Mouse (Mus musculus): ENCODE data around the gene Htr6.
A peak's percentile ranks its signal among the peaks of the same experiment; 100 is the strongest.

Htr6 gene

DNA sequence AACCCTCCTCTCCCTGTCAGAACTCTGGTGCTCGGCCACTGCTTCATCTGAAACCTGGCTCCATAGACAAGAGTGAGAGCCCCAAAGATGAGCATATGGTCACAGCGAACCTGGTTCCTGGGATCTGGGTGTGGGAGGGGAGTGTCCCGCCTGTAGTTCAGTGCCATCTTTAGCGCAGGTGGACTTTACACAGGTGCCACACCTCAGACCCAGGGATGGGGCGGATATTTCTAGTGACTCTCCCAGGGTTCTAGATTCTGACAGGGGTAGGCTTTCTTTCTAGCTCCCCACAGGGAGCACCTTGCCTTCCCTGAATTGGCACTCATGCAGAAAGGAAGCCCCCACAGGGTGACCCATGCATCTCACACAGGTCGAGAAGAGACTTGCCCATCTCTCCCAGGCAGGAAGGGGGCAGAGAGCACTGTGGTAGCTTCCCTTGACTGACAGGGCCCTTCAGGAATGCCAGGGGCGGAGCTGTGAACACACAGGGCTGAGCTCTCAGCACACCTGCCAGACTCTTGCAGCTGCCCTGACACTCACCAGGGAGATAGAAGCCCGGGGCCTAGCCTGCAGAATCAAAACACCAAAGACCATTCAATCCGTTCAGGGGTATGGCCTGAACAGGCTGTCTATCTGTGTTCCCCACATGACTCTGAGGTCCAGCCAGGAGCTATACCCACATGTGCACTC is 13.8 kb upstream of the Htr6 start:
- no peak for DNase-seq (ENCODE audit: low spot score)

DNA sequence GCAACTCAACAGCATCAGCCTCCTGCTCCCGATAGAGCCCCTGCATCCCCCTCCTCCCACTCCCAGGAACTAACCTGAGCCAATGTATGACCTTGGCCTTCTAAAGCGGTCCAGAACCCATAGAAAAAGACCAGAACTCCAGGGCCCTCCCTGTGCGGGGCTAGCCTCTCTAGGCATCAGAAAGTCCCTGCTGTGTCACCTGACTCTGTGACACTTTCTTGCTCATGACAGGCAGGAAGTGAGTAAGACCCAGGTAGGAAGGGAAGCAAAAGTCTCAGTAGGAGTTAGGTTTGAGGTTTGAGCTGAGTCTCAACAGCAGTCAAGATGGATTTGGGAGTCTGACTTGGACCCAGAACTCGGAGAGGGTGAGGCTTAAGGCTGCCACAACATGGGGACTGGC is 11.6 kb upstream of the Htr6 start:
- no peak for DNase-seq (ENCODE audit: low spot score)

DNA sequence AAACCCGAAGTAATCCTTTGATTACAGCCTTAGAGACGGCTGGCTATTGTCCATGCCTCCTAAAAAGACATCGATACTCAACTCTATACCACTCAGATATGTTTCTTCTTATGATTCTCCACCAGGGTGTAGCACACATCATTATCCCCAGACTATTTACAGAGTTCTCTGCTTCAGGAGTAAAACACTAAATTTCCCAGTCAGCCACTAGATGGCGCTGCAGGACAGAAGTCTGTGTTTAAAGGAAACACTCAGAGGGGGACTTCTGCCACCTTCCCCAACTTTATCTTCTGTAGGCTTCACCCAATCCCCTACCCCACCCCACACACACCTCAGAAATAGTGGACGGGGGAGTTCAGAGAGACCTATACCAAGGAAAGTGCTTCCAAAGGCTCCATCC is 10.7 kb upstream of the Htr6 start:
- DNase-seq (ENCODE audit: low spot score): peak; percentile 61

DNA sequence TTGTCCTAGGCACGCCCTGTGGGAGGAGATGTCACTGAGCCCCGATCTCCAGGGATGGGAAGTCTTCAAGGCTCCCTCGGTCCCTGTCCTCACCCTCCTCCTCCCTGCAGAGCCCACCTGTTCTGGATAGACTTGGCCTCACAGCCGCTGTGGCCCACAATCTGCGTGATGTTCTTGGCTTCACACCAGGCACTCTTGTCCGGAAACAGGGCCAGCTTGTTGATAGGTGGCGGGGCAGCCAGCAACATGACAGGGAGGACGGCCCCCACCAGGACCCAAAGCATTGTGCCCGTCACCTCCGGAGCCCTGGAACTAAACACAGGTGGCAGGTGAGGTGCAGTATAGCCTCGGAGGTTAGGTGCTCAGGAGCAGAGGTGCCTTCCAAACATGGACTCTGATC is 10.0 kb upstream of the Htr6 start:
- no peak for DNase-seq (ENCODE audit: low spot score)

DNA sequence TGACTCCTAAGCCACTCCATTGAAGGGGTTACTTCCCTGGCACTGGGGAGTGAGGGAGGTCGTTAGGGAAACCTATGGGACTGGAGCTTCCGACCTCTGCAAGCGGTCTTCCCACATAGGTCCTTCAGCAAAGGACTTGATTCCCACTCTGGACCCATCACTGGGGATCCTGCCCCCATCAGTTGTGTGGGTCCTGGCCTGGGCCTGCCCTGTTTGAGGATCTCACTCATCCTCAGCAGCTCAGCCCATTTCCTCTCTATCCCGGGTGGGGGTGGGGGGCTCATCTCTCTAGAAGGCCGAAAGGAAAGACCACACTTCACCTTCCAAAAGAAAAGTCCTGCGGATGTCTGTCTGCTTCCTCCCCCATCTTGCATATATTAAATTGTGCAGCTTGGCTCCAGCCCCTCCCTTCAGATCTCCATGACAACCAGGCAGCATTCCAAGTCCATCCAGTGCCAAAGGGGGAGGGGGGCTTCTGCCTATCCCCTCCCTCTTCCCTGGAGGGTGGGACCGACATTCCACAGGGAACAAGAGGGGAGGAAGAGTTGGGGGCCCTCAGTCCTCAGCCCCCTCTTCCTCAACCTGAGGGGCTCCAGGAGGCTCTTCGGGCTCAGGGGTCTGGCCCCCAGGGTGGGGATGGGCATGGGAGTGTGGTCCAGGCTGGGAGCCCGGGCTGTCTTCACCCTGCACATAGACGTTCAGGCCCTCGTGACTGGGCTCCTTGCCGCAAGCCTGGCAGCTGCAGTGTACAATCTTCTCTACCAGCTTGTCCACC is 7.6 kb upstream of the Htr6 start:
- DNase-seq (ENCODE audit: low spot score): no peak

DNA sequence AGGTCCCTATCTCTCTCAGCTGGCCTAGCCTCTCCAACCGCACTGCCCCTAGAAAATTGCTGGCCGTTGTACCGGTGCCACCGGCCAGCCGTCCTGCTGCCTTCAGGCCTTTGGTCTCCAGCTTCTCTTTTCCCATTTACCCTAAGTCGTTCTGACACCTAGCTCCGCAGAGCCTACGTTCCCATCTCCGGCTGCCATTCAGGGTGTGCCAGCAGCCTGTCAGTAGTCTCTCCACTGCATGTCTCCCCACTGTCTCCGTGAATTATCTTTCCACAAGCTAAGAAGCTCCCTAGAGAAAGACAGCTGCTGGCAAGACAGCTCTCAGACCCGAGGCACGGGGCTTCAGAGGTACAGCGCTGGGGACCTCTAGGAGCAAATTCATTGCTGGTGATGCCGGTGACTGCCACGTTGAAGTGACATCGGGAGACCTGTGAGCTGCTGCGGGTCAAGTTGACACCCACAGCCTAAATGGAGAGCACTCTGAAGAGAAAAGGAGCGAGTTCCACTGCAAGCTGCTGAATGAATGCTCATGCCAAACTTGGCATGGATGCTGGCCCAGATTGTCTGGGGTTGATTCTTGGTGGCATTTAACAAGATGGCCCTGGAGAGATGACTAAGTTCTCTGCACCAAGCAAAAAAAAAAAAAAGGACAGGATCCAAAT is 6.0 kb upstream of the Htr6 start:
- no peak for DNase-seq (ENCODE audit: low spot score)

DNA sequence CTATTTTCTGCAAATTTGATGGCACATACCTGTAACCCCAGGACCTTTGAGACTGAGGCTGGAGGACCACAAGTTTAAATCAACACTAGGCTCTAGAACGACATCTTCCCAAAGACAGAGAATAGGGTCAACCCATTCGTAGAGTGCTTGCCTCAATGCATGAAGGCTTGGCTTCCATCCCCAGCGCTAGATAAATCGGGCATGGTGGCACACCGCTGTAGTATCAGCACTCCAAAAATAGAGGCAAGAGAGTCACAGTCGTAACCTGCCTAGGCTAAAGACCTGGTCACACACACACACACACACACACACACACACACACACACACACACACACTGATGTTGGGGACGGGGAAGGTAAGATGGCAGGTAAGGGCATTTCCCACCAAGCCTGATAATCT is 4.9 kb upstream of the Htr6 start:
- DNase-seq (ENCODE audit: low spot score): no peak

DNA sequence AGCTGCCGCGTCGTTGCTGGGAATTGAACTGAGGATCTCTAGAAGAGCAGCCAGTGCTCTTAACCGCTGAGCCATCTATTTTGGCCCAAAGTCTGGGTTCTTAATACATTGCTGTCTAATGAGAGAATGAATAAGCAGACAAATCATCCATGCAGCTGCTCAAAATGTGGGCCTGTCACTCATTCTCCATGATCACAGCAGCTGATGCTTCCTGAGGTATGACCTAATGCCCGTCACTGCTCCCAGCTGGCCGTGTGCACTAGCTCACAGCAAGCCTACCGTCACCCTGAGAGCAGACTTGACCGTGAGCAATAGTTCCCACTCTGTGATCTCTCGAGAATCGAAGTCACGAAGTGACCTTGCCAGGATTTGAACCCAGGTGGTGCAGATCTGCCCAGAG is 4.1 kb upstream of the Htr6 start:
- DNase-seq (ENCODE audit: low spot score): no peak

DNA sequence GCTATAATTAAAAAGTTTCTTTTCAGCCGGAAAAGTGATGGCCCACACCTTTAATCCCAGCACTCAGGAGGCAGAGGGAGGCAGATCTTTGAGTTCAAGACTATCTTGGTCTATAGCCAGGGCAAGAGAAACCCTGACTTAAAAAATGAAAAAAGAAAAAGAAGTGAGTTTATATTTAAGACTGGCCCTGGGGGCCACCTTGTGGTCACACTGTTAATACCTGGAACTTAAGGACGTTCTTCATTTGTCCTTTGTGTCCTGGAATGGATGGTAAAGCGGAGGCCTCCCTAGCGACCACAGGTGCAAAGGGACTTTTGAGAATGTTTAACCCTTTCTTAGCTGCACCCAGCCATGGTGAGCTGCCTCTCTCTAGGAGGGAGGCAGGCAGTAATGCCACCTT is 3.4 kb upstream of the Htr6 start:
- no peak for DNase-seq (ENCODE audit: low spot score)

DNA sequence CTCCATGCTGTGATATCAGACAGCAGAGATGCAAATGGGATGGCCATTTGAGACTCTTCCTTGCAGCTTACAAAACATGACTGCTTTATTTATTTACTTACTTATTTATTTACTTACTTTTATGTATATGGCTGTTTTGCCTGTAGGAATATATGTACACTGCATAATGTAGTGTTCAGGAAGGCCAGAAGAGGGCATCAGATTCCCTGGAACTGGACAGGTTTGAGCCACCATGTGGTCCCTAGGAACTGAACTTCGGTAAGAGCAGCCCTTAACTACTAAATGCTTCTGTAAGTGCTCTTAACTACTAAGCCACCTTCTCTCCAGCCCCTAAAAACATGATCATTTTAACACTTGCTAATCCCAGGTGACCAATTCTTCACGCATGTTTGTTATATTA is 2.9 kb upstream of the Htr6 start:
- DNase-seq (ENCODE audit: low spot score): no peak

DNA sequence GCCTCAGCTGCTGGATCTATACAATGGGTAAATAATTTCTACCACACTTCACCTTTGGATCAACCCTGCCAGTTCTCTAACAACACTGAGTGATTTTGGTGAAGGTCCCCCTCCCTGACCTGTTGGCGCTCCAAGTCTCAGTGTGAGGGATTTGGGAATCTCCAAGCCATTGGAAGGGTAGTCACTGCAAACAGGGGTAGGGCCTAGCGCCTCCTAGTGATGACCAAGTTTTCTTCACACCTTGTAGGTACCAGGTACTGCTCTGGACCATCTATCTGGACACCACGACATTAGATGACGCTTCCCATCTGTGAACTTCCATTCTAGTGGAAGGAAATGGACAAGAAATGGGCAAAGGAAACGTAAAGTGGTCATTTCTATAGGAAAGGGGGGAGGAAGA is 545 bp upstream of the Htr6 start:
- no peak for DNase-seq (ENCODE audit: low spot score)

DNA sequence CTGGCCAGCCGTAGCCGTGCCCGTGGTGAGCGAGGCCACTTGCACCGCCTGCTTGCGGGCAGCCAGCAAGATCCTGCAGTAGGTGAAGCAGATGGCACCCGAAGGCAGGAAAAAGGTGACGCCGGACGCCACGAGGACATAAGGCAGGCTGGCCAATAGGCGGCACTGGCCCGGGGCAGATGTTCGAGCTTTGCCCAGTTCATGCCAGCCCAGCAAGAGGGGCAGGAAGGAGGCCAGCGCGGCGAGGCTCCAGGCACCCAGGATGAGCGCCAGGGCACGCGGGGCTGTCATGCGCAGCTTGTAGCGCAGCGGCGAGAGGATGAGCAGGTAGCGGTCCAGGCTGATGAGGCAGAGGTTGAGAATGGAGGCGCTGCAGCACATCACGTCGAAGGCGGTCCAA is 1.3 kb downstream of the Htr6 start:
- no peak for DNase-seq (ENCODE audit: low spot score)

DNA sequence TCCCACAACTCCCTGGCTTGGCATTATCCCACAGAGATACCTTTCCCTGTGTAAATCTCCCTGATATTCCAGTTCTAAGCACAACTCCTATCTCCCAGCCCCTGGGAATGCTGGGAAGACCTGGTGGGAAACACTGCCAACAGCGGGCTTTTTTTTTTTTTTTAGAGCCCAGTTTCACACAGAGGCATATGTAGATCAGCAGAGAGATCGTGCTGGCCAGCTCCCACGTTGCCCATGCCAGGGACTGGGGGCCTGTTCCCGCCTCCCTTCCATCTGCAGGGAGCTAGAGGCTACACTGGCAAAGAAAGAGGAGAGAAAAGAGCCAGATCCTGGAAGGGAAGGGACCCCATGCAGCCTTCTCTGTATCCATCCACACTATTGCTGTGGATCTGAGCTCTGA is 7.1 kb downstream of the Htr6 start:
- no peak for DNase-seq (ENCODE audit: low spot score)

DNA sequence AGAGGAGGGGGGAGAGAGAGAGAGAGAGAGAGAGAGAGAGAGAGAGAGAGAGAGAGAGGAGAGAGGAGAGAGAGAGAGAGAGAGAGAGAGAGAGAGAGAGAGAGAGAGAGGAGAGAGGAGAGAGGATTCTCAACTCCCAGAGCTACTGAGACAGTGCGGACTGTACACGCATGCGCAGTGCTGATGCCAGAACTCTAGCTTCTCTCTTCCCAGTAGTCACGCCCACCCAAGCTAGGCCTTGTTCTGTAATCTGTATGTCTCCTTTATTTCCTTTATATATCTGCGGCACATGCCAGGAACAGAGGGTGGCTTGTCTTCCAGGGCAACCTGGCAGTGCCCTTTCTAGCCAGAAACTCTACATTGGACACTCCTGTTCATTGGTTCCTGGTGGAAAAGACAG is 10.5 kb downstream of the Htr6 start:
- DNase-seq (ENCODE audit: low spot score): no peak

DNA sequence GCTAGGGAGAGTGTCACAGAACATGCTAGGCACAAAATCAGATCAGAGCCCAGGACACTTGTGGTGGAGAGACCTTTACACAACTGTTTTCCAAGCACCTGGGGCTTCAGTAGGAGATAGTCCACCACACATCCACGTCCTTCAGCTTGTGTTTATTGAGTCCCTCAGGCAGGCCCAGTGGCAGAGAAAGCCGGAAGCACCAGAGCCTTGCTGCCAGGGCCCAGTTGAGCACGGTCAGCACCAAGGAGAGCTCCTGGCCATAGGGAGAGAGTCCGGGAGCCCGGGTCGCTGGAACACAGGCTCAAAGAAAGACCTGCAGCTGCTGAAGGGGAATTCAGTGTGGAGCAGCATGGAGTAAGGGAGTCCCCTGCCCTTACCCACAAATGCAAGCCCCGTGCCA is 15.8 kb downstream of the Htr6 start:
- no peak for DNase-seq (ENCODE audit: low spot score)

DNA sequence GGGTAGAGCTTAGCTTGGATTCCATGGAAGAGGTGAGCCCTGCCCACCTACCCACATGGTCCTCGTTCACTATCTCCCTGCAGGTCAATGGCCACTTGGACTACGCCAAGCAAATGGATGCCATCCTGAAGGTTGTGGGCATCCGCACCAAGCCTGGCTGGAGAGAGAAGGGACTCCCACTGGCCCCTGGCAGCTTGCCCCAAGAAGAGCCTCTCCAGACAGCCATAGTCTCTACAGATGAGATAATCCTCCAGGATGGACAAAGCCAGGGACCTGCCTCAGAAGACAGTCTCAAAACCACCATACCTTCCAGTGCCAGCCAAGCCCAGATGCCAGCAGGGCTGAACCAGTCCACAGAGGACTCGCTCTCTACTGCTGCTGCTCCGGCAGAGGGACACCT is 17.3 kb downstream of the Htr6 start:
- no peak for DNase-seq (ENCODE audit: low spot score)

DNA sequence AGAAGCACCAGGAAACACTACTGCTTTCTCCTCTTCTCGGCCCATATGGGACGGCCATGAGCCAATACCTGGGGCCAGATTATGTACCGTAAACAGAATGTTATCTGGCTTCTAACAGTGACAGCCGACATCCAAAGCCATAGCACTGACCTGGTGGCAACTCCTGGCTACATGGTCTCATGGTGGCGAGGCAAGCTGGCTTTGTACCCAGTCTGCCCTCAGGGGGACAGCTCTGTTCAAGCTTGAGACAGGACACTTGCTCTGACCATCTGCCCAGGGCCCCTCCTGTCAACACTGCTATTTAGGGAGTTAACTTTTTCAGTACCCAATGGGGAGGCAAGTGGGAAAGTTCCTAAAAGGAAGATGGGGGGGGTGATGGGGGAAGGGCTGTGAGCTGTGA is 18.1 kb downstream of the Htr6 start:
- no peak for DNase-seq (ENCODE audit: low spot score)

DNA sequence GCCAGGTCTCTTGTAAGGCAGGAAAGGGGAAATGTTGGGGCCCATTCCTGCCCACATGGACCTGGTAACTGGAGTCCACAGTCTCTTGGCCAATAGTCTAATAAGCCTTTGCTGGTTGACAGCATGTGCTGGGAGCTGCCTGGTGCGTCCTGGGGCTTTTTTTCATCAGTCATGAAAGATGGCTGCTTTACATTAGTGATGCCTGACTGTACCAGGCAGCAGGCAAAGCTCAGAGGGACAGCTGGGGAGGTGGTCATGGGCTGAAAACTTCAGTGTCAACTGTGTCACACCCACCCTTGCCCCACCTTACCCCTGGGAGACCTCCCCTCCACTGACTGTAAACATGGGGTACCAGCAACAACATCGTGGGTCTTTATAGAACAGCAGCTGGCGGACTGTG is 19.6 kb downstream of the Htr6 start:
- no peak for DNase-seq (ENCODE audit: low spot score)

DNA sequence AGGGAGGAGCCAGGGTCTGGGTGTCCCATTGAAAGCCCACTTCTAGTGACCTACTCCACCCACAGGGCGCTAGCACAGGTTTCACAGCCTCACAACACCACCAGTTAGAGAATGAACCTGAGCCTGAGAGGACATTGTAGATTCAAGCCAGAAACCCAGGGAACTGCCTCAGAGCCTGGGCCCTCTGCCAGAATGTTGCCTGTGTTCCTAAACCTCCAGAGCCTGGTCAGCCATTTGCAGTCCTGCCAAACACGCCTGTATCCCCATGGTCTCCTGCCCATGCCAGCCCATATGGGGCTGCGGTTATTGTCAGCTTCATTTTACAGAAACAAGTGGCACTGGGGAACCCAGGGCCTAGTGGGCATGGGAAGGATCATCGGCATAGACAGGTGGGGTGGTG is 20.0 kb downstream of the Htr6 start:
- no peak for DNase-seq (ENCODE audit: low spot score)

DNA sequence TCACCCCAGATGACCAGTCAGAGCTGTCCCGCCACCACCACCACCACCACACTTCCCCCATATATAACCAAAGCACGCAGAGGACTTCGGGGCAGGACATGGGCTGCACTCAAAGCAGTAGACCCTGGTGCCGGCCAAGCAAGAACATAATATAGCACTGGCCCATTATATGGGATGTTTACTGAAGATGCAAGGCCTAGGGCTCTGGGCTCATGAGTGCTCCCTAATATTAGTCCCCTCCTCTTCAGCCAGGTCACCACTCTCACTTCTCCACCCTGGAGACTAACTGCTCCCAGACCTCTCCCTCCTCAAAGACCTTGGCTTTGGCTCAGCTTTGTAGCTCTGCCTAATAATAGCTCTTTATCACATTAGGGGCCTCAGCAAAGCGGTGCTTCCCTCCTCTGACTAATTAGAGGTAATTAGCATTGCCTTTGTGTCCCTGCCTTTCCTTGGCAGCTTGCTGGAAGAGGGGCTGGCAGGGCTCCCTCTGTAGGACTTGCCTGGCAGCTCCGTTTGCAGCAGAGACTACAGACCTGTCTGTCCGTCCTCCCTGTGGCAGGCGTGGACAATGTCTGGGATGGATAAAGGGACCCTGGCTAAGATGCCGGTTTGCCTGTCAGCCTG is 21.0 kb downstream of the Htr6 start:
- DNase-seq (ENCODE audit: low spot score): no peak

DNA sequence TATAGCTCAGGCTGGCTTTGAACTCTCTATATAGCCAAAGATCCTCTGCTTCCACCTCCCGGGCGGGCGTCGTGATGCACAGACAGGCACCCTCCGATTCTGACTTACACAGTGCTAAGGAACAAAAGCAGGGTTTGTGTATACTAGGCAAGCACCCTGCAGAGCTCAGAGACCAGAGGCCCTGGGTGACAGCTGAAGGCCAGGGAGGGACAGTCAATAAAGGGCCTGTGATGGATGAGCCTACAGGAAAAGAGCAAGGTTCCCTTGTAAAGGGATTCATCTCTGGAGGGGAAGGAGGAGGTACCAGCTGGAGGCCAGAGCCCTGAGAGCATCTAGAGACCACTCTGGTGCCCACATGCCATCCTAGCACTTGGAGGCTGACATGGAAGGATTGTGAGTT is 22.0 kb downstream of the Htr6 start:
- DNase-seq (ENCODE audit: low spot score): no peak

DNA sequence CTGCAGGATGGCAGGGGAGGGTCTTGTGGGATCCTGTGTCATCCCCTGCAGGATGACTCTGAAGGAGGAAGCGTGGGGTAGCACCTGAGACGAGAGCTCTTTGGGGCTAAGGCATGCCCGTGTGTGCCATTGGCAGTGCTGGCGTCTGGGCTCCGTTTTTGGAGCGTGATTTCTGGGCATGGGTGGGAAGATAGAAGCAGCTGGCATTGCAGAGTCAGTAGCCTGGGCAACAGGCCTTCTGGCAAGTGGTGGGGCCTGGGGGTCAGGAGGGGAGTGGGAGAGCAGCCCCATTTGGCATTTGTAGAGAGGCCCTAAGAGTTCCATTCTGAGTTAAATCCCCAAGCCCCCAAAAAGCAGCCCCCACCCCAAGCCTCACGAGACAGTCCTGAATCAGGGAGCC is 22.6 kb downstream of the Htr6 start:
- DNase-seq (ENCODE audit: low spot score): no peak

DNA sequence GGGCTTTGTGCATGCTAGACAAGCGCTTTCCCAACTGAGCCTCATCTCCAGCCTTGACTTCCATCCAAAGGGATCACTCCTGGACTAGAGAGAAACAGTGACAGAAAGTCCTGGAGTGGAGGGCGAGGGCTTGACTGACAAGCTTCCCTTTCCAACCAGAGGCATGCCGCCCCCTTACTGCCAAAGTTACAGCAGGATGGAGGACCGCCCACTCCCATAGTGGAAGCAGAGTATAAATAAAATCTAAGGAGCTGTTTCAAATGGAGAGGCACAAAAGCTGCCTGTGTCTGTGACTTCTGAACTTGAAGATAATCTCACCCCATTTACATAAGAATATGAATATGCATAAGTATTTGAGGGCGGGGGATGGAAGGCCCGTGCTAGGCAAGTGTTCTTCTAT is 26.9 kb downstream of the Htr6 start:
- no peak for DNase-seq (ENCODE audit: low spot score)

Measured in testis, postnatal 14 days (tissue).